Mouse (Mus musculus): ENCODE results near the gene Bag2. TPM values are rescaled to one million over a fixed set of nuclear protein-coding genes. Genes with fewer than 3 reads are reported as not detected.
"Not testable (repeated sequence)": the region's sequence is repeated elsewhere in the genome, so short reads cannot be mapped to it uniquely, and the experiment has no call there.

Bag2 gene
- polyA plus RNA-seq, 1 experiment, result 10.5 TPM

DNA sequence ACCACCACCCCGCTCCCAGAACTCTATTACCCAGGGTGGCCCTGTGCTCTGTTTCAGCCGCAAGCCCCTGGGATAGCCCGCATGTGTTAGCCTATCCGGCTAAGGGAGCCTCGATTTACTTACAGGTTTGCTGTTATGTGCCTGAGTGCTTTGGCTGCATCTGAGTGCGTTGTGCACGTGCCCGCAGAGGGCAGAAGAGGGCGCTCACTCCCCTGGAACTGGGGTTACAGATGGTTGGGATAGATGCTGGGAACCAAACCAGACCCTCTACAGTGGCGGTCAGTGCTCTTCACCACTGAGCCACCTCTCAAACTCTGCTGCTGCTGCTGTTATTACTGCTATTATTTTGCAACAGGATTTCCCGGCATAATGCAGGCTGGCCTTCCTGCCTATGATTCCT is 8.5 kb downstream of the Bag2 start:
- H3K4me3 ChIP-seq (ENCODE audit: control insufficient read depth, low read depth, low read length), result no peak overlapping the region
- no peaks in the 10 kb centered on the region for H3K36me3 ChIP-seq (ENCODE audit: control insufficient read depth, insufficient read depth, low read length)
- TF ChIP-seq POLR2A (IDR thresholded peaks at IDR 0.05; ENCODE audit: control insufficient read depth, low read depth, low read length) (no peak), CTCF (IDR thresholded peaks at IDR 0.05; ENCODE audit: control insufficient read depth, insufficient read depth, insufficient replicate concordance, low read depth, low read length) (peak; percentile 11; the same call in 1 of the 2 replicates)
- no peaks in the 10 kb centered on the region; the same call in 1 of the 2 replicates for H3K4me1 ChIP-seq (ENCODE audit: control insufficient read depth, insufficient read depth, low read length)
- H3K27me3 ChIP-seq (ENCODE audit: control insufficient read depth, insufficient read depth, low read length), result no peaks in the 10 kb centered on the region
- H3K27ac ChIP-seq (ENCODE audit: control insufficient read depth, insufficient read depth, low read depth, low read length), result no peak overlapping the region

DNA sequence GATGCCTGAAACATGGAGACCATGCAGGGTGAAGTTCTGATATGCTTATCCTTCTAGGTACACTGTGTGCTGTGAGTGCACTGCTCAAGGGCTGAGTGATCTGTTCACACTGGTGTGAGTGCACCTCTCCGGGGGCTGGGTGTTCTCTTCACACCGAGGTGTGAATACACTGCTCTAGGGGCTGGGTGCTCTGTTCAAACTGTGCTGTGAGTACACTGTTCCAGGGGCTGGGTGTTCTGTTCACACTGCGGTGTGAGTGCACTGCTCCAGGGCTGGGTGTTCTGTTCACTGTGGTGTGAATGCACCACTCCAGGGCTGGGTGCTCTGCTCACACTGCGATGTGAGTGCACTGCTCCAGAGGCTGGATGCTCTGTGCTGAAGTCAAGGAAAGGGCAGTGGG is 11.7 kb downstream of the Bag2 start:
- H3K36me3 ChIP-seq (ENCODE audit: control insufficient read depth, insufficient read depth, low read length), result no peaks in the 10 kb centered on the region; the same call in 1 of the 2 replicates

DNA sequence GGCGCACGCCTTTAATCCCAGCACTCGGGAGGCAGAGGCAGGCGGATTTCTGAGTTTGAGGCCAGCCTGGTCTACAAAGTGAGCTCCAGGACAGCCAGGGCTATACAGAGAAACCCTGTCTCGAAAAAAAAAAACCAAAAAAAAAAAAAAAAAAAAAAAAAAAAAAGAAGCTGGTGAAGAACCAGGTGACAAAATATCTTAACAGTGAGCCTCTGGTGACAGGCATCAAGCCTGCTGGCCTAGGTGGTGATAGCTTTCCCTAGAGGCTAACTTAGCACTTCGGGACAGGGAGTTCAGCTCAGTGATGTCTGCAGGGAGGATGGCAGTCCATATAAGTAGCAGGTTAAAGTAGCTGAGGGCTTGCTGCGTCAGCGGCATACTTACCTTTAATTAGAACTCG is 12.8 kb downstream of the Bag2 start:
- not testable (repeated sequence) for H3K27me3 ChIP-seq (ENCODE audit: control insufficient read depth, insufficient read depth, low read length); H3K36me3 ChIP-seq (ENCODE audit: control insufficient read depth, insufficient read depth, low read length); H3K4me1 ChIP-seq (ENCODE audit: control insufficient read depth, insufficient read depth, low read length); H3K4me3 ChIP-seq (ENCODE audit: control insufficient read depth, low read depth, low read length); H3K27ac ChIP-seq (ENCODE audit: control insufficient read depth, insufficient read depth, low read depth, low read length)

More for the DNA sequence above, 11.7 kb downstream of the Bag2 start:
- H3K27ac ChIP-seq (ENCODE audit: control insufficient read depth, insufficient read depth, low read depth, low read length), result no peak overlapping the region
- no peaks in the 10 kb centered on the region for H3K27me3 ChIP-seq (ENCODE audit: control insufficient read depth, insufficient read depth, low read length)
- TF ChIP-seq POLR2A (IDR thresholded peaks at IDR 0.05; ENCODE audit: control insufficient read depth, low read depth, low read length) (no peak), CTCF (IDR thresholded peaks at IDR 0.05; ENCODE audit: control insufficient read depth, insufficient read depth, insufficient replicate concordance, low read depth, low read length) (no peak)
- no peaks in the 10 kb centered on the region; the same call in 1 of the 2 replicates for H3K4me1 ChIP-seq (ENCODE audit: control insufficient read depth, insufficient read depth, low read length)
- H3K4me3 ChIP-seq (ENCODE audit: control insufficient read depth, low read depth, low read length), result no peak overlapping the region

DNA sequence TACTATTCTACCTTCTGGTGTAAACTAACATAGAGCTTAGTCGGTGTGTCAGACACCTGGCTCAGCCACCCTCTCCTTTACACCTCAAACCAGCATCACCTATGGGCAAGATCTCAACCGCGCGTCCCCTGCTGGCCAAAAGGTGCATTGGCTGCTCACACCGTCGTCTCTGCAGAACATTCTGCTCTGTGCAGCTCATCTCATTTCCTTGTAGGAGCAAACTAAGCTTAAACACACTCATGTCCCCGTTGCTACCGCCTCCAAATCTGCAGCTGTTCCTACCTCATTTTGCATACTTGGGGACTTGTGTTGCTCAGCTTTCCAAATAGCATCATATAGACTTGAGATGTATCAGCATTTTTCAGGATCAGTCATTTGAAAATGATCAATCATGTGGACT is 14.7 kb downstream of the Bag2 start:
- H3K4me3 ChIP-seq (ENCODE audit: control insufficient read depth, low read depth, low read length), result no peak overlapping the region
- H3K4me1 ChIP-seq (ENCODE audit: control insufficient read depth, insufficient read depth, low read length), result no peaks in the 10 kb centered on the region
- no peaks in the 10 kb centered on the region for H3K27me3 ChIP-seq (ENCODE audit: control insufficient read depth, insufficient read depth, low read length)
- no peak overlapping the region for H3K27ac ChIP-seq (ENCODE audit: control insufficient read depth, insufficient read depth, low read depth, low read length)
- no peaks in the 10 kb centered on the region; the same call in none of the 2 replicates for H3K36me3 ChIP-seq (ENCODE audit: control insufficient read depth, insufficient read depth, low read length)
- TF ChIP-seq POLR2A (IDR thresholded peaks at IDR 0.05; ENCODE audit: control insufficient read depth, low read depth, low read length) (no peak), CTCF (IDR thresholded peaks at IDR 0.05; ENCODE audit: control insufficient read depth, insufficient read depth, insufficient replicate concordance, low read depth, low read length) (peak; percentile 73; the same call in 1 of the 2 replicates)

DNA sequence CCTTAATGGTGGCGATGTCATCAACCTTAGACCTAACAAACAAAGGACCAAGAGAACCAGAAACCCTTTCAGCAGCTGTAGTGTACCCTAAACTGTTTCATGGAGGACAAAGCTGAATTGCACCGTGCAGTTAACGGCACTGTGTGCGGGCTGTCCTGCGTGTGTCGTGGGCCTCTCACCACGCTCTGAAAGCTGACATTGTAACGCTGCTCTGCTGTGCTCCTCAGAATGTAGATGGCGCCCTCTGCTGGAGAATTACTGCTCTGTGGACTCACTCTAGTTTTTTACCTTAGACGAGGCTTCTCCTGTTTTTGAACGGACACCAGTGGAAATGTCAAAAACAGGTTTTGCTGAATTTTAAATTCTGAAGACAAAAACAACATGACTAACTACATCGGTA is 18.3 kb downstream of the Bag2 start:
- no peaks in the 10 kb centered on the region for H3K27me3 ChIP-seq (ENCODE audit: control insufficient read depth, insufficient read depth, low read length)
- no peaks in the 10 kb centered on the region; the same call in none of the 2 replicates for H3K36me3 ChIP-seq (ENCODE audit: control insufficient read depth, insufficient read depth, low read length)
- H3K4me1 ChIP-seq (ENCODE audit: control insufficient read depth, insufficient read depth, low read length), result no peaks in the 10 kb centered on the region
- peak; percentile 67; the same call in 1 of the 2 replicates for TF ChIP-seq CTCF (IDR thresholded peaks at IDR 0.05; ENCODE audit: control insufficient read depth, insufficient read depth, insufficient replicate concordance, low read depth, low read length)
- TF ChIP-seq POLR2A (IDR thresholded peaks at IDR 0.05; ENCODE audit: control insufficient read depth, low read depth, low read length), result no peak
- H3K4me3 ChIP-seq (ENCODE audit: control insufficient read depth, low read depth, low read length), result no peak overlapping the region
- no peak overlapping the region for H3K27ac ChIP-seq (ENCODE audit: control insufficient read depth, insufficient read depth, low read depth, low read length)

DNA sequence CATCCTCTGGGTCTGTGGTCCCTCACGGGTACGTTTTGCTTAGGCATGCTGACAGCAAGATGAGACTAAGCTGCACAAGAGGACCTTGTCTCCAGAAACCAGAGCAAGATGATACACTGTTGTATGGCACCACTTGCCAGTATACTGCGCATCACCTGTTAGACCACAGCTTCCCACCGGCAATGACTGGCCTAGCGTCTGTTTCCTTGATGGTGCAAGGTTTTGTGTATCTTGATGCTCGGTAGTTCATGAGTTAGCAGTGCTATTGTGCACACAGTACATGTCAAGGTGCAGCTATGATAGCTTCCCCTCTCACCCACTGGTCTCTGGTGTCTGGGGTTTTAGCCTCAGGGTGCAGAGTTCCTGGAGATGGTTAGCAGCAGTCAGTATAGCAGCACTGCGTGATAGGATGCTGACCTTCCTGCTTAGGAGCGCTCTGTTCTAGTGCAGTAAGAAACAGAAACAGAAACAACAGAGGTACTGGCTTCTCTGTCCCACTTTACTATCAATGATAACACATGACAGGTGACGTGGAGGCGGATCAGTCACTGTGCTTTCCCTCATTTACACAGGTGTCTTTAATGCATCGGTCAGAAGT is 18.8 kb downstream of the Bag2 start:
- H3K27ac ChIP-seq (ENCODE audit: control insufficient read depth, insufficient read depth, low read depth, low read length), result no peak overlapping the region
- H3K36me3 ChIP-seq (ENCODE audit: control insufficient read depth, insufficient read depth, low read length), result no peaks in the 10 kb centered on the region; the same call in none of the 2 replicates
- H3K4me1 ChIP-seq (ENCODE audit: control insufficient read depth, insufficient read depth, low read length), result no peaks in the 10 kb centered on the region
- no peak overlapping the region for H3K4me3 ChIP-seq (ENCODE audit: control insufficient read depth, low read depth, low read length)
- H3K27me3 ChIP-seq (ENCODE audit: control insufficient read depth, insufficient read depth, low read length), result no peaks in the 10 kb centered on the region
- no peak for TF ChIP-seq CTCF (IDR thresholded peaks at IDR 0.05; ENCODE audit: control insufficient read depth, insufficient read depth, insufficient replicate concordance, low read depth, low read length)
- TF ChIP-seq POLR2A (IDR thresholded peaks at IDR 0.05; ENCODE audit: control insufficient read depth, low read depth, low read length), result no peak

DNA sequence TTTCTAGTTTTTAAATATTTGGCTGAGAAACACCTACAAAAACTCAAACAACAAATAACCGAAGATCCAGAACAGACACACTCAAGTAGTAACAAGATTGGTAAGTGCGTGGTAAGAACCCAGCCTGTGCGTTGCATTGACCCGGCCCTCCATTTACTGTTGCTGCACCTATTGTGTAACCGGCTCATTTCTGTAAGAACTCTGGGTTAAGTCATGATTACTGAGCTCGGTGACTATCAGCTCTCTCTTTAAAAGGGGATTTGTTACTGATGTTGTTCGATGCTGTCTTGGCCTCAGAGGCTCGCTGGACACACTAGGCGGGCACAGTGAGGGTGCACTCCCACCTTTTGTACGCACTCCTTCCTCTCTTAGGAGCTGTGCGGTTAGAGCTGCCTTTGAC is 19.3 kb downstream of the Bag2 start:
- no peaks in the 10 kb centered on the region for H3K27me3 ChIP-seq (ENCODE audit: control insufficient read depth, insufficient read depth, low read length)
- TF ChIP-seq POLR2A (IDR thresholded peaks at IDR 0.05; ENCODE audit: control insufficient read depth, low read depth, low read length) (no peak), CTCF (IDR thresholded peaks at IDR 0.05; ENCODE audit: control insufficient read depth, insufficient read depth, insufficient replicate concordance, low read depth, low read length) (no peak)
- H3K36me3 ChIP-seq (ENCODE audit: control insufficient read depth, insufficient read depth, low read length), result no peaks in the 10 kb centered on the region; the same call in none of the 2 replicates
- H3K4me3 ChIP-seq (ENCODE audit: control insufficient read depth, low read depth, low read length), result no peak overlapping the region
- no peaks in the 10 kb centered on the region for H3K4me1 ChIP-seq (ENCODE audit: control insufficient read depth, insufficient read depth, low read length)
- no peak overlapping the region for H3K27ac ChIP-seq (ENCODE audit: control insufficient read depth, insufficient read depth, low read depth, low read length)
